Mouse (Mus musculus) heart, embryonic 13.5 days (tissue): ENCODE measurements around the gene Jag2. TPM values are rescaled to one million over a fixed set of nuclear protein-coding genes. Genes with fewer than 3 reads are reported as not detected.

ENCODE experiments used
- ATAC-seq: fragments of 200-750 bp; cut with Nextera tagmentation; 2 replicates; pipeline ENCODE4 v1.8.0; 2017; ENCODE audit warnings: moderate TSS enrichment; ENCODE audit not compliant: insufficient number of reproducible peaks, low FRiP score, low TSS enrichment; ENCODE audit errors: extremely low read depth
- H3K27ac ChIP-seq: fragments of 300-500 bp; sonication (generic); replicated peaks from 2 replicates; pipeline ENCODE4 v1.5.1; 2015; ENCODE audit warnings: moderate library complexity, mild to moderate bottlenecking, inconsistent platforms
- H3K27me3 ChIP-seq: fragments of 300-500 bp; sonication (generic); replicated peaks from 2 replicates; pipeline ENCODE4 v1.6.1; 2015; ENCODE audit warnings: mild to moderate bottlenecking, inconsistent platforms
- H3K36me3 ChIP-seq: fragments of 300-500 bp; sonication (generic); 2 replicates; pipeline ENCODE4 v1.6.1; 2015; ENCODE audit warnings: mild to moderate bottlenecking, inconsistent platforms
- H3K4me1 ChIP-seq: fragments of 300-500 bp; sonication (generic); 2 replicates; pipeline ENCODE4 v1.6.1; 2015; ENCODE audit warnings: inconsistent platforms
- H3K4me2 ChIP-seq: fragments of 300-500 bp; sonication (generic); 2 replicates; pipeline ENCODE4 v1.6.1; 2015; ENCODE audit warnings: inconsistent platforms, mild to moderate bottlenecking, moderate library complexity
- H3K4me3 ChIP-seq: fragments of 300-500 bp; sonication (generic); 2 replicates; pipeline ENCODE4 v1.5.1; 2015; ENCODE audit warnings: moderate library complexity, mild to moderate bottlenecking, inconsistent platforms
- H3K9ac ChIP-seq: fragments of 300-500 bp; sonication (generic); 2 replicates; pipeline ENCODE4 v1.6.1; 2015; ENCODE audit warnings: inconsistent platforms, mild to moderate bottlenecking, moderate library complexity
- H3K9me3 ChIP-seq: fragments of 300-500 bp; sonication (generic); 2 replicates; pipeline ENCODE4 v1.6.1; 2016; ENCODE audit warnings: inconsistent platforms
- WGBS: fragments of 180-500 bp; shearing (Covaris S2); methylation state at CpG from one replicate; pipeline ENCODE4 v1.1.7; 2015; ENCODE audit warnings: mixed read lengths; 5-methylcytosine and 5-hydroxymethylcytosine counted together
- microRNA-seq: library from miRNA; unstranded; fragments of <30 nt; microRNA quantifications from one replicate; pipeline ENCODE4, GENCODE M21; 2016
- polyA plus RNA-seq: library from polyadenylated mRNA; unstranded; fragments of >200 nt; fragmentation: Nextera tagmentation; extraction: Ambion mirVana; gene quantifications from 2 replicates; pipeline ENCODE4 v1.2.1, GENCODE M21; 2015

Jag2 gene
- polyA plus RNA-seq, 1 experiment from 2014 or later = 2.5 TPM

GRCm38 (mm10) chr12:112866467-112867080 is 63.0 kb downstream of the Jag2 start:
- H3K4me3 ChIP-seq = no peak overlapping the region
- peaks cover 39% of the 10 kb centered on the region for H3K27me3 ChIP-seq
- ATAC-seq = no peak
- H3K4me1 ChIP-seq = peaks cover 22% of the 10 kb centered on the region
- WGBS = 51% methylated on average over 8 of the region's 8 CpGs
- peak overlapping the region; percentile 16; the same call in 1 of the 2 replicates for H3K9ac ChIP-seq
- no peak overlapping the region for H3K27ac ChIP-seq
- no peaks in the 10 kb centered on the region for H3K9me3 ChIP-seq
- H3K36me3 ChIP-seq = no peaks in the 10 kb centered on the region
- H3K4me2 ChIP-seq = no peak overlapping the region

- WGBS = 81% methylated on average over 7 of the region's 7 CpGs
- Histone ChIP-seq H3K4me1 (peaks cover 17% of the 10 kb centered on the region), H3K27me3 (peaks cover 23% of the 10 kb centered on the region), H3K27ac (no peak overlapping the region), H3K4me2 (no peak overlapping the region), H3K9ac (no peak overlapping the region), H3K9me3 (no peaks in the 10 kb centered on the region), H3K4me3 (no peak overlapping the region), H3K36me3 (no peaks in the 10 kb centered on the region)
- ATAC-seq = no peak
These were observed 64.8 kb downstream of the Jag2 start for GRCm38 (mm10) chr12:112864804-112865203.

- Histone ChIP-seq H3K9me3 (no peaks in the 10 kb centered on the region), H3K27ac (no peak overlapping the region), H3K4me1 (peaks cover 13% of the 10 kb centered on the region; the same call in 1 of the 2 replicates), H3K27me3 (0 out of 2 replicates have a peak, but pooled peaks cover 9% of the 10 kb centered on the region), H3K9ac (no peak overlapping the region), H3K4me2 (no peak overlapping the region), H3K4me3 (no peak overlapping the region), H3K36me3 (no peaks in the 10 kb centered on the region)
- no peak for ATAC-seq
- 62% methylated on average over 9 of the region's 9 CpGs for WGBS
These were observed 67.7 kb downstream of the Jag2 start for GRCm38 (mm10) chr12:112861911-112862321.

GRCm38 (mm10) chr12:112860765-112861164 is 68.8 kb downstream of the Jag2 start:
- Histone ChIP-seq H3K9me3 (no peaks in the 10 kb centered on the region), H3K4me2 (no peak overlapping the region), H3K4me1 (peaks cover 5% of the 10 kb centered on the region; the same call in 1 of the 2 replicates), H3K27me3 (0 out of 2 replicates have a peak, but pooled peaks cover 2% of the 10 kb centered on the region), H3K4me3 (no peak overlapping the region), H3K27ac (no peak overlapping the region), H3K9ac (no peak overlapping the region), H3K36me3 (no peaks in the 10 kb centered on the region)
- ATAC-seq = no peak
- 59% methylated on average over 7 of the region's 7 CpGs for WGBS

GRCm38 (mm10) chr12:112859930-112860329 is 69.6 kb downstream of the Jag2 start:
- H3K9me3 ChIP-seq = no peaks in the 10 kb centered on the region
- H3K27ac ChIP-seq = no peak overlapping the region
- no peaks in the 10 kb centered on the region for H3K27me3 ChIP-seq
- no peak overlapping the region for H3K4me2 ChIP-seq
- no peak overlapping the region for H3K9ac ChIP-seq
- H3K4me1 ChIP-seq = peaks cover 5% of the 10 kb centered on the region; the same call in 1 of the 2 replicates
- no peaks in the 10 kb centered on the region for H3K36me3 ChIP-seq
- no peak for ATAC-seq
- 67% methylated on average over 8 of the region's 8 CpGs for WGBS
- no peak overlapping the region for H3K4me3 ChIP-seq

GRCm38 (mm10) chr12:112858581-112859336 is 70.8 kb downstream of the Jag2 start:
- Histone ChIP-seq H3K27ac (no peak overlapping the region), H3K4me3 (no peak overlapping the region), H3K36me3 (no peaks in the 10 kb centered on the region), H3K4me2 (no peak overlapping the region), H3K27me3 (no peaks in the 10 kb centered on the region), H3K9ac (no peak overlapping the region), H3K9me3 (no peaks in the 10 kb centered on the region), H3K4me1 (peaks cover 5% of the 10 kb centered on the region; the same call in 1 of the 2 replicates)
- WGBS = 81% methylated on average over 9 of the region's 9 CpGs
- ATAC-seq = no peak; the same call in 1 of the 2 replicates

Small RNA genes lying within 50 kb of the gene (microRNA-seq; reads per million reads assigned to microRNA genes)
- not detected for gene Mir6941

Other genes with a start within 250 kb of the Jag2 start
- 4.0 and 4.3 TPM in 2 replicates for gene Cep170b, start 209.3 kb downstream of the Jag2 start, polyA plus RNA-seq
- 5.5 and 7.0 TPM in 2 replicates for gene Pld4, start 169.1 kb downstream of the Jag2 start, polyA plus RNA-seq
- 1.1 and 1.2 TPM in 2 replicates for gene Ahnak2, start 127.1 kb downstream of the Jag2 start, polyA plus RNA-seq
- 7.6 and 8.0 TPM in 2 replicates for gene Clba1, start 120.8 kb downstream of the Jag2 start, polyA plus RNA-seq
- gene Cdca4, start 100.4 kb downstream of the Jag2 start, polyA plus RNA-seq = 49.1 and 49.3 TPM in 2 replicates
- 0.08 and 0.16 TPM in 2 replicates for gene Gpr132, start 61.5 kb downstream of the Jag2 start, polyA plus RNA-seq
- 45.3 and 47.2 TPM in 2 replicates for gene Nudt14, start 12.3 kb upstream of the Jag2 start, polyA plus RNA-seq
- gene Btbd6, start 46.7 kb upstream of the Jag2 start, polyA plus RNA-seq = 21.7 and 22.0 TPM in 2 replicates
- 32.5 and 35.5 TPM in 2 replicates for gene Brf1, start 70.9 kb upstream of the Jag2 start, polyA plus RNA-seq
- gene Pacs2, start 84.7 kb upstream of the Jag2 start, polyA plus RNA-seq = 7.0 and 7.7 TPM in 2 replicates
- gene Tex22, start 144.7 kb upstream of the Jag2 start, polyA plus RNA-seq = not detected in 2 replicates
- gene Mta1, start 168.5 kb upstream of the Jag2 start, polyA plus RNA-seq = 11.2 and 11.9 TPM in 2 replicates
- 1,302 and 1,499 TPM in 2 replicates for gene Crip2, start 210.5 kb upstream of the Jag2 start, polyA plus RNA-seq
- 408 and 464 TPM in 2 replicates for gene Crip1, start 216.5 kb upstream of the Jag2 start, polyA plus RNA-seq
- gene Tedc1, start 226.6 kb upstream of the Jag2 start, polyA plus RNA-seq = 20.6 and 21.8 TPM in 2 replicates